Mouse (Mus musculus): ENCODE data around the gene Col24a1. TPM values are rescaled to one million over a fixed set of nuclear protein-coding genes. Genes with fewer than 3 reads are reported as not detected.

Gene Col24a1
- polyA plus RNA-seq, 1 experiment: not detected

GRCm38 (mm10) chr3:145337161-145337560, 44.9 kb downstream of the Col24a1 start:
- H3K4me1 ChIP-seq (ENCODE audit: control insufficient read depth, insufficient read depth, low read length): no peaks in the 10 kb centered on the region
- no peak overlapping the region for H3K4me3 ChIP-seq (ENCODE audit: insufficient read depth, low read depth, low read length)
- WGBS: 56% methylated on average over 2 of the region's 2 CpGs
- no peak overlapping the region for H3K27ac ChIP-seq (ENCODE audit: insufficient read depth, low read depth, low read length)
- TF ChIP-seq CTCF (IDR thresholded peaks at IDR 0.05; ENCODE audit: insufficient read depth, low read depth, low read length) (no peak), POLR2A (IDR thresholded peaks at IDR 0.05; ENCODE audit: insufficient read depth, low read depth, low read length) (no peak)

GRCm38 (mm10) chr3:145339851-145340499, 47.7 kb downstream of the Col24a1 start:
- Histone ChIP-seq H3K27ac (ENCODE audit: insufficient read depth, low read depth, low read length) (no peak overlapping the region), H3K4me1 (ENCODE audit: control insufficient read depth, insufficient read depth, low read length) (no peaks in the 10 kb centered on the region), H3K4me3 (ENCODE audit: insufficient read depth, low read depth, low read length) (no peak overlapping the region)
- 80% methylated on average over 10 of the region's 10 CpGs for WGBS
- TF ChIP-seq POLR2A (IDR thresholded peaks at IDR 0.05; ENCODE audit: insufficient read depth, low read depth, low read length) (no peak), CTCF (IDR thresholded peaks at IDR 0.05; ENCODE audit: insufficient read depth, low read depth, low read length) (no peak)

DNA sequence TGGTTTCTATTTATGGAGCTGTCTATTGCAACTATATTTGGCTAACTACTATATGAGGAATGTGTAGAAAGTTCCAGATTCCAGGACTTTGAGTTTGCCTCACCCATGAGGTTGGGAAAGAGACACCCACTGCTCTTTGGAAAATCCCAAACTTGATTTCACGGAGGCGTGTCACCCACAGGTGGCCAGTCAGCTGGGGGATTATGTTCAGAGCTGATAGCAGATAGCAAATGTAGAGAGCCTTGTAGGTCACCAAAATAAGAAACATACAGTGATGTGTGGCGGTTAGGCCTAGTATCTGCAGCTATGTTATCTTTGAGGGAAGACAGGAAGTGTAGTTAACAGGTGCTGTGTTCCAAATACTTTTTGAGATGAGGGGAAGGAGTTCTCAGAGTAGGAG, 56.4 kb downstream of the Col24a1 start:
- H3K27ac ChIP-seq (ENCODE audit: insufficient read depth, low read depth, low read length): no peak overlapping the region
- H3K4me3 ChIP-seq (ENCODE audit: insufficient read depth, low read depth, low read length): no peak overlapping the region
- H3K4me1 ChIP-seq (ENCODE audit: control insufficient read depth, insufficient read depth, low read length): no peaks in the 10 kb centered on the region; the same call in 1 of the 2 replicates
- no peak for TF ChIP-seq CTCF (IDR thresholded peaks at IDR 0.05; ENCODE audit: insufficient read depth, low read depth, low read length)
- TF ChIP-seq POLR2A (IDR thresholded peaks at IDR 0.05; ENCODE audit: insufficient read depth, low read depth, low read length): no peak
- 61% methylated on average over 3 of the region's 3 CpGs for WGBS

DNA sequence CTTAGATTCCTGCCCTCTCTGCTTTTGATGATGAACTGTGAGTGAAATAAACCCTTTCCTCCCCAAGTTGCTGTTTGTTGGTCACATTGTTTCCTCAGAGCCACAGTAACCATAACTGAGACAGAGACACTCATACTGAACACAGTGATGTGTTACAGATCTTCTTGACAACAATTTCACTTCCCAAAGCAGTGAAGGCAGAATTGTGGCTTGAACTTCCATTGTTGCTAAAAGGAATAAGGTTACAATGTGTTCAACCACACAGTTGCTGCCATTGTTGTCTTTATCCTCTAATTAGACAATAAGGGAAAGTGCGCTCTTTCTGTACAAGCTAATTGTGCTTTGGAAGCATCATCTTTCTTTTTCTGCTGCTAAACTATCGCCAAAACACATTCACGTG, 61.7 kb downstream of the Col24a1 start:
- no peak overlapping the region for H3K4me3 ChIP-seq (ENCODE audit: insufficient read depth, low read depth, low read length)
- H3K4me1 ChIP-seq (ENCODE audit: control insufficient read depth, insufficient read depth, low read length): no peaks in the 10 kb centered on the region; the same call in 1 of the 2 replicates
- TF ChIP-seq CTCF (IDR thresholded peaks at IDR 0.05; ENCODE audit: insufficient read depth, low read depth, low read length) (no peak), POLR2A (IDR thresholded peaks at IDR 0.05; ENCODE audit: insufficient read depth, low read depth, low read length) (no peak)
- 50% methylated on average over 3 of the region's 3 CpGs for WGBS
- no peak overlapping the region for H3K27ac ChIP-seq (ENCODE audit: insufficient read depth, low read depth, low read length)

- 91% methylated on average over 6 of the region's 6 CpGs for WGBS
- TF ChIP-seq POLR2A (IDR thresholded peaks at IDR 0.05; ENCODE audit: insufficient read depth, low read depth, low read length) (no peak), CTCF (IDR thresholded peaks at IDR 0.05; ENCODE audit: insufficient read depth, low read depth, low read length) (no peak)
Measured at GRCm38 (mm10) chr3:145356865-145357487, 64.7 kb downstream of the Col24a1 start.

GRCm38 (mm10) chr3:145365227-145365626, 73.0 kb downstream of the Col24a1 start:
- WGBS: 52% methylated on average over 3 of the region's 3 CpGs
- Histone ChIP-seq H3K27ac (ENCODE audit: insufficient read depth, low read depth, low read length) (no peak overlapping the region), H3K4me1 (ENCODE audit: control insufficient read depth, insufficient read depth, low read length) (no peaks in the 10 kb centered on the region), H3K4me3 (ENCODE audit: insufficient read depth, low read depth, low read length) (no peak overlapping the region)
- no peak for TF ChIP-seq POLR2A (IDR thresholded peaks at IDR 0.05; ENCODE audit: insufficient read depth, low read depth, low read length)
- TF ChIP-seq CTCF (IDR thresholded peaks at IDR 0.05; ENCODE audit: insufficient read depth, low read depth, low read length): no peak

More at GRCm38 (mm10) chr3:145356865-145357487, 64.7 kb downstream of the Col24a1 start:
- Histone ChIP-seq H3K4me1 (ENCODE audit: control insufficient read depth, insufficient read depth, low read length) (no peaks in the 10 kb centered on the region), H3K27ac (ENCODE audit: insufficient read depth, low read depth, low read length) (no peak overlapping the region), H3K4me3 (ENCODE audit: insufficient read depth, low read depth, low read length) (no peak overlapping the region)

- no peak overlapping the region for H3K27ac ChIP-seq (ENCODE audit: insufficient read depth, low read depth, low read length)
- H3K4me1 ChIP-seq (ENCODE audit: control insufficient read depth, insufficient read depth, low read length): no peaks in the 10 kb centered on the region
- WGBS: 85% methylated on average over 4 of the region's 4 CpGs
- TF ChIP-seq POLR2A (IDR thresholded peaks at IDR 0.05; ENCODE audit: insufficient read depth, low read depth, low read length) (no peak), CTCF (IDR thresholded peaks at IDR 0.05; ENCODE audit: insufficient read depth, low read depth, low read length) (no peak)
- no peak overlapping the region for H3K4me3 ChIP-seq (ENCODE audit: insufficient read depth, low read depth, low read length)
Measured at GRCm38 (mm10) chr3:145367176-145367717, 75.0 kb downstream of the Col24a1 start.

DNA sequence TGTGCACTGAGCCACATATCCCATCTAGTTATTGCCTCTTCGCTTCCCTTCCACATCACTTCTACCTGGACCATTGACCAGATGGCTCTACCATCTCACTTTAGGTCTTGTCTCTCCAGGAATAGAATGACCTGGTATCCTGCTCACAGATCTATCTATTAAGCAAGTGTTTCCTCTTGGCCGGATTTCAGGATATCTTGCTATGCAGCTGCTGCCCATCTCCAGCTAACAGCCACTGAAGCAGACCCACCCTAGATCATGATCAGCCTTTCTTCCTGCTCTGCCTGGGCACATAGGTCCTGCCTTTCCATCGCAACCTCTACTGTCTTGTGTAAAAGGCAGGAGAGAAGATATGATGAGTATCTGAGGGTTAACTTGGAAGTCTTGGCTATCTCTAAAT, 84.0 kb downstream of the Col24a1 start:
- TF ChIP-seq POLR2A (IDR thresholded peaks at IDR 0.05; ENCODE audit: insufficient read depth, low read depth, low read length) (no peak), CTCF (IDR thresholded peaks at IDR 0.05; ENCODE audit: insufficient read depth, low read depth, low read length) (no peak)

GRCm38 (mm10) chr3:145383095-145383494, 90.8 kb downstream of the Col24a1 start:
- H3K4me3 ChIP-seq (ENCODE audit: insufficient read depth, low read depth, low read length): no peak overlapping the region
- WGBS: 92% methylated on average over 13 of the region's 13 CpGs
- H3K27ac ChIP-seq (ENCODE audit: insufficient read depth, low read depth, low read length): no peak overlapping the region
- no peaks in the 10 kb centered on the region for H3K4me1 ChIP-seq (ENCODE audit: control insufficient read depth, insufficient read depth, low read length)
- TF ChIP-seq CTCF (IDR thresholded peaks at IDR 0.05; ENCODE audit: insufficient read depth, low read depth, low read length) (no peak), POLR2A (IDR thresholded peaks at IDR 0.05; ENCODE audit: insufficient read depth, low read depth, low read length) (no peak)

More for the DNA sequence above, 84.0 kb downstream of the Col24a1 start:
- 92% methylated on average over 3 of the region's 3 CpGs for WGBS
- Histone ChIP-seq H3K4me3 (ENCODE audit: insufficient read depth, low read depth, low read length) (no peak overlapping the region), H3K4me1 (ENCODE audit: control insufficient read depth, insufficient read depth, low read length) (no peaks in the 10 kb centered on the region), H3K27ac (ENCODE audit: insufficient read depth, low read depth, low read length) (no peak overlapping the region)
